Mouse (Mus musculus): ENCODE results near the gene Rnaseh2c. TPM values are rescaled to one million over a fixed set of nuclear protein-coding genes. Genes with fewer than 3 reads are reported as not detected.

Rnaseh2c gene
- polyA plus RNA-seq, 1 experiment: 77.8 TPM

GRCm38 (mm10) chr19:5651502-5652274 is 50.0 kb downstream of the Rnaseh2c start:
- Histone ChIP-seq H3K36me3 (ENCODE audit: control insufficient read depth, insufficient read depth) (peaks cover 39% of the 10 kb centered on the region), H3ac (ENCODE audit: control insufficient read depth, insufficient read length, low read depth) (no peak overlapping the region), H3K79me2 (ENCODE audit: control insufficient read depth, insufficient read depth) (no peaks in the 10 kb centered on the region), H3K27me3 (ENCODE audit: control insufficient read depth, insufficient read depth, insufficient read length) (no peaks in the 10 kb centered on the region), H3K79me3 (ENCODE audit: low read depth) (no peaks in the 10 kb centered on the region), H3K4me3 (ENCODE audit: insufficient read depth, poor library complexity, severe bottlenecking) (no peak overlapping the region)
- TF ChIP-seq USF1 (IDR thresholded peaks at IDR 0.05; ENCODE audit: low read depth) (no peak), CTCF (IDR thresholded peaks at IDR 0.05; ENCODE audit: control insufficient read depth, insufficient read depth, insufficient read length) (no peak), MYOG (IDR thresholded peaks at IDR 0.05; ENCODE audit: control insufficient read depth, extremely low read depth, insufficient read length) (no peak), MAX (IDR thresholded peaks at IDR 0.05) (no peak), MYOD1 (IDR thresholded peaks at IDR 0.05; ENCODE audit: control insufficient read depth, insufficient read length, low read depth) (no peak), CEBPB (IDR thresholded peaks at IDR 0.05; ENCODE audit: low read depth) (no peak), FOSL1 (IDR thresholded peaks at IDR 0.05; ENCODE audit: insufficient read depth, low read length, poor library complexity, severe bottlenecking) (no peak)

- Histone ChIP-seq H3K4me3 (ENCODE audit: insufficient read depth, poor library complexity, severe bottlenecking) (no peak overlapping the region), H3K79me2 (ENCODE audit: control insufficient read depth, insufficient read depth) (no peaks in the 10 kb centered on the region), H3K27me3 (ENCODE audit: control insufficient read depth, insufficient read depth, insufficient read length) (no peaks in the 10 kb centered on the region), H3K36me3 (ENCODE audit: control insufficient read depth, insufficient read depth) (peaks cover 31% of the 10 kb centered on the region), H3K79me3 (ENCODE audit: low read depth) (no peaks in the 10 kb centered on the region), H3ac (ENCODE audit: control insufficient read depth, insufficient read length, low read depth) (no peak overlapping the region)
- no peak for TF ChIP-seq CEBPB (IDR thresholded peaks at IDR 0.05; ENCODE audit: low read depth)
- TF ChIP-seq FOSL1 (IDR thresholded peaks at IDR 0.05; ENCODE audit: insufficient read depth, low read length, poor library complexity, severe bottlenecking): no peak
- TF ChIP-seq USF1 (IDR thresholded peaks at IDR 0.05; ENCODE audit: low read depth): no peak
- TF ChIP-seq MYOG (IDR thresholded peaks at IDR 0.05; ENCODE audit: control insufficient read depth, extremely low read depth, insufficient read length): no peak
- TF ChIP-seq CTCF (IDR thresholded peaks at IDR 0.05; ENCODE audit: control insufficient read depth, insufficient read depth, insufficient read length): no peak
- TF ChIP-seq MYOD1 (IDR thresholded peaks at IDR 0.05; ENCODE audit: control insufficient read depth, insufficient read length, low read depth): no peak
- TF ChIP-seq MAX (IDR thresholded peaks at IDR 0.05): no peak
Observed at GRCm38 (mm10) chr19:5652570-5652969, 50.9 kb downstream of the Rnaseh2c start.

- no peaks in the 10 kb centered on the region for H3K79me2 ChIP-seq (ENCODE audit: control insufficient read depth, insufficient read depth)
- no peak overlapping the region for H3ac ChIP-seq (ENCODE audit: control insufficient read depth, insufficient read length, low read depth)
- no peaks in the 10 kb centered on the region for H3K79me3 ChIP-seq (ENCODE audit: low read depth)
- peaks cover 28% of the 10 kb centered on the region for H3K36me3 ChIP-seq (ENCODE audit: control insufficient read depth, insufficient read depth)
- H3K4me3 ChIP-seq (ENCODE audit: insufficient read depth, poor library complexity, severe bottlenecking): no peak overlapping the region
- TF ChIP-seq USF1 (IDR thresholded peaks at IDR 0.05; ENCODE audit: low read depth) (no peak), MAX (IDR thresholded peaks at IDR 0.05) (no peak), FOSL1 (IDR thresholded peaks at IDR 0.05; ENCODE audit: insufficient read depth, low read length, poor library complexity, severe bottlenecking) (no peak), CEBPB (IDR thresholded peaks at IDR 0.05; ENCODE audit: low read depth) (no peak), CTCF (IDR thresholded peaks at IDR 0.05; ENCODE audit: control insufficient read depth, insufficient read depth, insufficient read length) (no peak), MYOG (IDR thresholded peaks at IDR 0.05; ENCODE audit: control insufficient read depth, extremely low read depth, insufficient read length) (no peak), MYOD1 (IDR thresholded peaks at IDR 0.05; ENCODE audit: control insufficient read depth, insufficient read length, low read depth) (no peak)
- no peaks in the 10 kb centered on the region for H3K27me3 ChIP-seq (ENCODE audit: control insufficient read depth, insufficient read depth, insufficient read length)
Observed at GRCm38 (mm10) chr19:5653969-5654719, 52.5 kb downstream of the Rnaseh2c start.

- Histone ChIP-seq H3ac (ENCODE audit: control insufficient read depth, insufficient read length, low read depth) (no peak overlapping the region), H3K79me2 (ENCODE audit: control insufficient read depth, insufficient read depth) (no peaks in the 10 kb centered on the region), H3K79me3 (ENCODE audit: low read depth) (no peaks in the 10 kb centered on the region), H3K27me3 (ENCODE audit: control insufficient read depth, insufficient read depth, insufficient read length) (no peaks in the 10 kb centered on the region), H3K4me3 (ENCODE audit: insufficient read depth, poor library complexity, severe bottlenecking) (no peak overlapping the region), H3K36me3 (ENCODE audit: control insufficient read depth, insufficient read depth) (peaks cover 28% of the 10 kb centered on the region)
- TF ChIP-seq CEBPB (IDR thresholded peaks at IDR 0.05; ENCODE audit: low read depth) (no peak), MYOG (IDR thresholded peaks at IDR 0.05; ENCODE audit: control insufficient read depth, extremely low read depth, insufficient read length) (no peak), USF1 (IDR thresholded peaks at IDR 0.05; ENCODE audit: low read depth) (no peak), MYOD1 (IDR thresholded peaks at IDR 0.05; ENCODE audit: control insufficient read depth, insufficient read length, low read depth) (no peak), CTCF (IDR thresholded peaks at IDR 0.05; ENCODE audit: control insufficient read depth, insufficient read depth, insufficient read length) (no peak), MAX (IDR thresholded peaks at IDR 0.05) (no peak), FOSL1 (IDR thresholded peaks at IDR 0.05; ENCODE audit: insufficient read depth, low read length, poor library complexity, severe bottlenecking) (no peak)
Observed at GRCm38 (mm10) chr19:5654720-5655298, 53.1 kb downstream of the Rnaseh2c start.

Other genes with a start within 250 kb of the Rnaseh2c start
- gene Eif1ad, start 235.1 kb upstream of the Rnaseh2c start, polyA plus RNA-seq (2012; fragmentation: generic; extraction: Trizol): 48.5 TPM
- gene Banf1, start 234.7 kb upstream of the Rnaseh2c start, polyA plus RNA-seq (2012; fragmentation: generic; extraction: Trizol): 506 TPM
- gene Sart1, start 213.2 kb upstream of the Rnaseh2c start, polyA plus RNA-seq (2012; fragmentation: generic; extraction: Trizol): 68.5 TPM
- gene Tsga10ip, start 199.3 kb upstream of the Rnaseh2c start, polyA plus RNA-seq (2012; fragmentation: generic; extraction: Trizol): 0.02 TPM
- 428 TPM for gene Drap1, start 176.9 kb upstream of the Rnaseh2c start, polyA plus RNA-seq (2012; fragmentation: generic; extraction: Trizol)
- gene AI837181, start 176.7 kb upstream of the Rnaseh2c start, polyA plus RNA-seq (2012; fragmentation: generic; extraction: Trizol): 90.3 TPM
- 146 TPM for gene Fosl1, start 154.3 kb upstream of the Rnaseh2c start, polyA plus RNA-seq (2012; fragmentation: generic; extraction: Trizol)
- 30.5 TPM for gene Ccdc85b, start 144.0 kb upstream of the Rnaseh2c start, polyA plus RNA-seq (2012; fragmentation: generic; extraction: Trizol)
- 83.7 TPM for gene Fibp, start 141.3 kb upstream of the Rnaseh2c start, polyA plus RNA-seq (2012; fragmentation: generic; extraction: Trizol)
- 4.8 TPM for gene Ctsw, start 133.4 kb upstream of the Rnaseh2c start, polyA plus RNA-seq (2012; fragmentation: generic; extraction: Trizol)
- gene Efemp2, start 127.9 kb upstream of the Rnaseh2c start, polyA plus RNA-seq (2012; fragmentation: generic; extraction: Trizol): 177 TPM
- 50.3 TPM for gene Mus81, start 113.5 kb upstream of the Rnaseh2c start, polyA plus RNA-seq (2012; fragmentation: generic; extraction: Trizol)
- gene Cfl1, start 111.4 kb upstream of the Rnaseh2c start, polyA plus RNA-seq (2012; fragmentation: generic; extraction: Trizol): 2,315 TPM
- gene 1700020D05Rik, start 98.1 kb upstream of the Rnaseh2c start, polyA plus RNA-seq (2012; fragmentation: generic; extraction: Trizol): 0.15 TPM
- gene Snx32, start 91.3 kb upstream of the Rnaseh2c start, polyA plus RNA-seq (2012; fragmentation: generic; extraction: Trizol): 1.1 TPM
- gene Ovol1, start 41.2 kb upstream of the Rnaseh2c start, polyA plus RNA-seq (2012; fragmentation: generic; extraction: Trizol): not detected
- gene Ap5b1, start 33.8 kb upstream of the Rnaseh2c start, polyA plus RNA-seq (2012; fragmentation: generic; extraction: Trizol): 3.9 TPM
- 48.4 TPM for gene Kat5, start 8.4 kb downstream of the Rnaseh2c start, polyA plus RNA-seq (2012; fragmentation: generic; extraction: Trizol)
- gene Rela, start 35.6 kb downstream of the Rnaseh2c start, polyA plus RNA-seq (2012; fragmentation: generic; extraction: Trizol): 56.5 TPM
- 22.9 TPM for gene Sipa1, start 61.8 kb downstream of the Rnaseh2c start, polyA plus RNA-seq (2012; fragmentation: generic; extraction: Trizol)
- 24.2 TPM for gene Map3k11, start 86.9 kb downstream of the Rnaseh2c start, polyA plus RNA-seq (2012; fragmentation: generic; extraction: Trizol)
- gene Pcnx3, start 87.0 kb downstream of the Rnaseh2c start, polyA plus RNA-seq (2012; fragmentation: generic; extraction: Trizol): 28.0 TPM
- gene Kcnk7, start 102.5 kb downstream of the Rnaseh2c start, polyA plus RNA-seq (2012; fragmentation: generic; extraction: Trizol): 0.19 TPM
- 62.1 TPM for gene Ehbp1l1, start 124.4 kb downstream of the Rnaseh2c start, polyA plus RNA-seq (2012; fragmentation: generic; extraction: Trizol)
- gene Fam89b, start 127.8 kb downstream of the Rnaseh2c start, polyA plus RNA-seq (2012; fragmentation: generic; extraction: Trizol): 129 TPM
- 128 TPM for gene Ltbp3, start 139.0 kb downstream of the Rnaseh2c start, polyA plus RNA-seq (2012; fragmentation: generic; extraction: Trizol)
- gene Scyl1, start 169.5 kb downstream of the Rnaseh2c start, polyA plus RNA-seq (2012; fragmentation: generic; extraction: Trizol): 69.6 TPM

Measured in C2C12 (cell line).